Mouse (Mus musculus) kidney, postnatal 25 days (tissue): ENCODE measurements around the gene Nav2.

Experiments
- DNase-seq, 2 experiments: peaks; one replicate each; pipeline ENCODE4 v3.0.0; 2021; ENCODE audit warnings: mixed read lengths in 2 of 2

Gene Nav2

DNA sequence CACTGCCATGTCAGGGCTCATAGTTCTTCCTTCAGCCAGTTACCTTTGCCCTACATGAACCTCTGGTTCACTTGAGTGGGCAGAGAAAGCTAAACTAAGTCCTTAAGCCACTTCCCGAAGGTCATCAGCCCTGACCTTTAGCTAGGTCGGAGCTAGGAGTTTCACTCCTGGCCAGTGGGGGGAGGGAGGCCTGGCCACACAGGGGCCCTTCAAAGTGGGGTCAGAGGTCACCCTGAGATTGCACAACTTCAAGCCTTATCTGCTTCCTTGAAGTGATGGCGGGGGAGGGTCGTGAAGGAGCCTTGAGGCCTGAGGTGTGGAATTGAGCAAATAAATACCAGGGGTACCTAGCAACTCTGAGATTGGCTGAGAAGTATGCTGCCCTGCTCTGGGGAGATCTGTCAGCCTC lies 389.9 kb downstream of the Nav2 start:
- DNase-seq: peak; percentile 65 to 84

DNA sequence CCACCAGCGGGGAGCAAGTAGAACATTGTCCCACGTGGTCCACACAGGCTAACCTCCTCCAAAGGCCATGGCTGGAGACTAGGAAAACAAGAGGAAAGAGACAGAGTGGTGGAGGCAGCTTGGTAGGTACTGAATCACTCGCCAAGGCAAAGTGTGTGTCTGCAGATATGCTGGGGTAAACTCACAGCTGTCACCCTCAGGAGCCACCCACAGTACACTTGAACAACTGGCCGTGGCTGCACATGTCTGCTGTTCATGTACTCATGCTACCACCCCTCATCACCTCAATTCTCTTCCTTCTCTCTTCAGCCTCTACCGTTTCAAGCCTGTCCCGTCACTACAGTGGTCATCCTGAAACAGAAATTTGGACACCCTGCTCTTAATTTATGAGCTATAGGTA lies 393.0 kb downstream of the Nav2 start:
- no peak for DNase-seq

DNA sequence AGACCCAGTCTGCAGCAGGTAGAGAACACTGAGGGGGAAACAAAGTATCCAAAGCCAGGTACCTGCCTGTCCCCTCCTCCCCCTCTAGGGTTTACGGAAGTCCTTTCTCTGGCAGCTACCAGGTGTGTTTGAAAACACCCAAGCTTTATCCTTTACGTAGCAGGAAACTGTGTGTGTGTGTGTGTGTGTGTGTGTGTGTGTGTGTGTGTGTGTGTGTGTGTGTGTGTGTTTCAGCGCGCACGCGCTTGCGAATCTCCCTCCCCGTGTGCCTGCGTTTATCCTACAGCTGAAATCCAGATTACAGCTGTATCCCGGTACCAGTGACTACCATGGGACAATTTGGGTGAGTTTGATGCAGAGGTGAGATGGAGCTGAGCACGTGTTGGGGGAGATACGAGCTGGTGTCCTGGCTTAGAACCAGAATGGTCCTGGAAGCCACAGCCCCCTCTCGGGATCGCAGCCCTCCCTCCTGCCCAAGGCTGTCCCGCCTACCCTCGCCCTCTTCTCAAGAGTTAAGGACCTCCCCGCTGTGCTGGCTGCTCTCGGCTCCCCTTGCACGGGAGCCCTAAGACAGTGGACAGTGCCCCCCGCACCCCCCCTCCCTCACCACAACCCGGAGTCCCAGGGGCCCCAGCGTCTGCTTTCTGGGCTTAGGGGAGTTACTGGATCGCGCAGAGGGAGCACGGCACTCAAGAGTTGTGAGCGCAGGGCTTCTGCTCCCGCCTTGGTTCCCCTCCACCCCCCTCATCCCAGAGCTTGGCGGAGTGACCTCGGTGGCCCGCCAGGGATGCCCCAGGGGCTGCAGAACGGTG lies 395.3 kb downstream of the Nav2 start:
- no peak for DNase-seq

DNA sequence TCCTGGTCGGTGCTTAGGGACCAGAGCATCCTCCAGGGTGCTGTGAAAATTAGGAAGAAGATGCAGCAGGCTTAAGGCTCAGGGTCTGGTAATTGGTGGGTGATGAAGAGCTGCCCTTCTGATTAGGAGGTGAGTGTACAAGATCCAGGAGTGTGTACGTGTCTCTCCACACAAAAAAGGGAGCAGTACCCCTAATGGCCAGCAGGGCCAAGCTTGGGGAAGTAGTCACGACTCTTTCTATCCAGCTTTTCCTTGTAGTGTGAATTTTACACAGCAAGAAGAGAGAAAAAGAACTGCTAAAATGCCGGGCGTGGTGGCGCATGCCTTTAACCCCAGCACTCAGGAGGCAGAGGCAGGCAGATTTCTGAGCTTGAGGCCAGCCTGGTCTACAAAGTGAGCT lies 399.2 kb downstream of the Nav2 start:
- DNase-seq: no peak

DNA sequence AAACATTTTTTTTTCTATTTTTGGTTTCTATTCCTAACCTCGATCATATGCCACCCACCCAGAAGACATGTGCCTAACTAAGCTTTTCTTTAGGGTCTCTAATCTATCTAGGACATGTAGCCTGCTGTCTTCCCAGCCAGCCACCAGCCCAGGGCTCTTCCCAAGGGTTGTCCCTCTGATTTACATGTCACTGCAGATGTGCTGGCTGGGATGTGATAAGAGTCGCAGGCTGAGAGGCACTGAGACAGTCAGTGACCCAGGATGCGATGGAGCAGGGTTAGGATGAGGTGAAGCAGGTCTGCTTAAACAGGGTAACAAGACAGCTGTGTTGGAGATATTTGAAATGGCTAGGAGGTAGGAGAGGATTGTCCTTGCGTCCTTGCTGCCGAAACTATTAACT lies 401.2 kb downstream of the Nav2 start:
- DNase-seq: no peak

DNA sequence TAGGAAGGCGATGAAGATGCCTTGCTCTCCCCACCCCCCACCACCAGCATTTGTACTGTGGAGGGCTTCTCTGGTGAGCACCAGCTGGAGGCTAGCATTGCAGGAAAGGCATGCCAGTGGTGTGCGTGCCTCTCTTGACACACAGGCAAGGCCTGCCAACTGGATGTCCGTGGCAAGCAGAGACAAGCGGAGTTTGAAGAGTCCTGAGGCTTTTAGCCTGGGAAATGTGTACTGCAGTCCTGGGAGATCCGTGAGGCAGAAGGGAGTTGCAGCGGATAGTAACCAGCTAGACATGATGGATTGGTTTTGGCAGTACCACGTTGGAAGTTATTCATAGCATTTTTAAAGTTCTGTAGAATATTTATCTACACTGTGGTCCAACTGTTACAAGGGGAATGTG lies 405.4 kb downstream of the Nav2 start:
- no peak for DNase-seq

DNA sequence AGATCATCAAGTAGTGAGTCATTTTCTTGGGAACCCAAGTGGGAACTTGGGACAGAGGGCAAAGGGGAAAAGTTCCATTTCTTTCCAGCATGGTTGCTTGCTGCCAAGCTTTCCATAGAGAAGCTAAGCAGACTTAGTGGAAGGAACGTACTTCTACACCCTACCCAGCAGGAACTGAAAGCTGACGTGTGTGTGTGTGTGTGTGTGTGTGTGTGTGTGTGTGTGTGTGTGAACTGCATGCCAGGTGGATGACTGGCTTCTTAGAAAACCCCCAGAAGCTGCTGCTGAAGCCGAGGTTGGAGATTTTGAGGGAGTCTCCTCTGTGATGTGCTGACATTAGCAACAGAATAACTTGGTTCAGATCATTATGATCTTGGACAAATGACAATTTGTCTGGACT lies 406.5 kb downstream of the Nav2 start:
- no peak for DNase-seq

DNA sequence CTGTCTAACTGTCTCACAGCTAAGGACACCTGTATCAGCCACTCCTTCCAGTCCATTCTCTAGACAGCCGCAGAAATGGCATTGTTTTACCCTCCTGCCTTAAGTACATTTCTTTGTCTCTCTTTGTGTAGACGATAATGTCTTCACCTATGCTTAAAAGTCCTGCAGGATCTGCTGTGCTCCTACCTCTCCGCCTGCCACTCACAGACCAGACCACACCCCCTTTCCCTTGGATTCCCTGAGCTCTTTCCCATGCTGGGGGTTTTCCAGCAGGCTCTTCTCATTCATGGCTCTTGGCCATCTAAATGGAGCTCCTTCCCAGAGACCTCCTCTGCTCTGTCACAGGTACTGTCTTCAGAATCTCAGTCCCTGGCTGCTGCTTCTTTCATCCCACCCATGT lies 408.1 kb downstream of the Nav2 start:
- DNase-seq: no peak

DNA sequence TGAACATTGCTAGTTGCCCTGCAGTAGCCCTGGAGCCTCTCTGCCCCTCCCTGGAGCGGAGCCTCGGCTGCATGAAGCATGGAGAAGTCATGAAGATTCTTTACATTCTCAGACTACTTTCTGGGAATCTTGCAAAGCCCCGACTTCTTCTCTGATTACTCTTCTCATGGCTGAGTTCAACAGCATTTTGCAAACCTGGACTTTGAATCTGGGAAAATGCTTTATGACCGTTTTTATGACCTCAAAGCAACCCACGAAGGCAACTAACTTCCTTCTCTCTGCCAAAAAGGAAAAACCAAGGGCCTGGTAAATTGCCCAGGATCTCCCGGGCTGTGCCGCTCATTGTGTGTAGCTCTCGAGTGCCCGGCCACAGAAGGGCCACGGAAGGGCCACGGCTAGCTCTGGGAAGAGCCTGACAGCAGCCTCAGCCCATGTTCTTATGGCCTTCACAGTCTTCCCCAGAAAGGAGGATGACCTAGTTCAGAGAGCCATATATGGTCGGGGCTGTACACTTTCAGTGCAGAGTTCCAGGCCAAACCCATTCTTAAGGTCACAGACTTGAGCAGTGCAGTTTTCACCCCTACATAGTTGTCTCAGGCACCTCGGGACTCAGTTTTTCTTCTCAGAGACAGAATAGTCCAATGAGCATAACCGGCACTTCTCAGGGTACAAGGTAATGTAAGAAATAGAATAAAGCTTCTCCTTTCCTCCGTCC lies 409.8 kb downstream of the Nav2 start:
- no peak for DNase-seq

DNA sequence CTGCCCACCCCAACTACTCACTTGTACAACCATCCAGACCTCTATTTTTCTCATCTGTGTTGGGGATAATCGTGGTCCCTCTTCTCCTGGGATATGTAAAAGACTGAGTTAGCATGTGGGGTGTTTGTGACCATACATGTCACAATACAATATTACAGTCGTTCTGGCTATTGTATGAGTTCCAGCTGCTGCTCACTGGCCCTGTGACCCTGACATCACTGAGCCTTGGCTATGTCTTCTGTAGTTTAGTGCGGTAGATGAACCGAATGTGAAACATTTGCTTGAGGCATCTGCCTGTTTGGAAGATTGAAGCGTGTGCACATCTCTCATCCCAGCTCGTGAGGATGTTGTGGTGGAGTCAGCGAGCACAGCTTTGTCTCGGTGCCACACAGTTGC lies 410.4 kb downstream of the Nav2 start:
- DNase-seq: no peak

DNA sequence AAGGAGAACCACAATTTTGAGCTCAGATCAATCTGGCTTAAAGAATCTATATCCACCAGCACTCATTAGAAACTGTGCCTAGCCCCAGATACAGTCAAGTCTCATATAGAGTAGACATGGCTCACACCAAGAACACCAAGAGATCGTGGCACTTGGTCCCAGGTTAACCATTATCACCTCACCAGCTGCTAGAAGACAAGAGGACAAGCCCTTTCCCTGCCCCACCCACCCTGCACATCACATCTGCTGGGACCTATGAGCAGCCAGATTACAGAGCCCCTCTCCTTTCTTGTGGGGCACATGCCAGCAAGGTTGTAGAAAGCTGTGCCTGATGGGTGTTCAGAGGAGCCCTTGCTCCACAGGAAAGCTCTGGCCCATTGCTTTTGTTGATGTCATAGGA lies 411.5 kb downstream of the Nav2 start:
- no peak for DNase-seq

DNA sequence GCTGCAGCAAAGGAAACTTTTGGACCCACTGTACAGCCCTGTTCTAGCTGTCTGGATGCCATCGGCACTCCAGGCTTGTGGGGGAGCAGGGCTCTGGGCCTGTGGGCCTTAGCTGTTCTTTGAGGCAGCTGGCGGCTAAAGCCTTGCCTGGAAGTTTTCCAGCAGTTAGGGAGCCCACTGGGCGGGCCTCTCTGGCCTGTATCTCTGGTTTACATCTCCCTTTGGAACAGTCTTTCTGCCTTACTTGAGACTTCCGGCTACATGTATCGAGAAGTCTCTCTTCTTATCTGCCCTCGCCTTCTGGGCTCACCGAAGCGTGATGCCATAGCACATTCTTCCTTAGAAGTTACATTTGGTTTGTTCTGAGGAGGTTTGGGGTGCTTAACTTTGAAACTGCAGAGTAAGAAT lies 412.6 kb downstream of the Nav2 start:
- no peak for DNase-seq

DNA sequence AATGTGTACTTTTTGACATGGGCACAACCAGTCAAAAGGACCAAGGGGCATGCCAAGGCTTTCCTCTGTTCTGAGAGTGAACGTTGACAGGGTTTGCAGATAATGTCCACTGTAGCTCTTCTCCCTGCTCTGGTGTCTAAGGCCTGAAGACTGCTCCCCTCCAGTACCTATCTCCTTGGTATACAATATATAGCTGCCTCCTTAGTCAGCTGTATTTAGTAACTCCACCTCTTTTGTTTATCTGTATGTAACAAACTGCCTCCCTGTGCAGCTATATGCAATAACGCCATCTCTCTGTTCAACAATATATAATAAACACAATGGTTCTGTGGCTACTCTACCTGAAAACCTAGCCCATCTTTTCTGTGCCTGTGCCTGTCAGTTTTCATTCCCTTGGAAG lies 413.7 kb downstream of the Nav2 start:
- no peak for DNase-seq

DNA sequence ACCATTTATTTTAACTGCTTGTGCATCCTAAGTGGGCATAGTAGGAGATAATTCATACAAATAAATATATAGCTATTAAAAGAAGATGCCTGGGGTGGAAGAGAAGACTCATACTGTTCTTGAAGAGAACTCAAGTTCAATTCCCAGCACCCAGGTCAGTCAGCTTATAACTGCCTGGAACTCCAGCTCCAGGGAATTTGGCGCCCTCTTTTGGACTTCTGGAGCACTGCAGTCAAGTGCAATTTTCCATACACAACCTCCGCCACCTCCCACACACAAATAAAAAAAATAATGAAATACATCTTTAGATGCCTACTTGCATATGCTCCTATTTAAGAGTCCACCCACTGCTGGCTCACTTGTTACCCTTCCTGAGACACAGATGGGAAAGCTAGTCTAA lies 416.1 kb downstream of the Nav2 start:
- DNase-seq: no peak

DNA sequence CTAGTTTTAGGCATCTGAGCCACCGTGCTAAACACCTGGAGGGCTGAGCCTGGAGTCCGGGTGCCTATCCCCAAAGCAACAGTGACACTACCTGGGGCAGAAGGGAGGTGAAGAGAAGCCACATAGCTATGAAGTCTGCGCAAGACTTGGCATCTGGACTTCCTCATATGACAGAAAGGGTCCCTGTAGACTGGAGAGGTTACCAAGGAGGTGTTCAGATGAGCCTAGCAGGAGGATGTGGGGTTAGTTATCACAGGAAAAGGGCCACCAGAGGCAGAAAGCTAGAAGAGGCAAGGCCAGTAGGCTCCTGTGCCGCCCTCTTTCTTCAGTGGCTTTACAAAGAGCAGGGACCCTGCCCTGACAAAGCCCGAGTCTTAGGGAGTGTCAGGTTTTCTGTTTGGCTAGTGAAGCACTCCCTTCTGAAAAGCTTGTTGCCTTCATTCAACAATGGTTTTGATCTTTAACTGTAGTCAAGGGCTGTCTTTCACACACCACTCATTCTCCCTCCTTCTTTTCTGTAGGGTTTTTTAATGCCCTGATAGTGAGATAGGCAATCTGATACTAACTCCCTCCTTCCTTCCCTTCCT lies 417.7 kb downstream of the Nav2 start:
- DNase-seq: no peak

DNA sequence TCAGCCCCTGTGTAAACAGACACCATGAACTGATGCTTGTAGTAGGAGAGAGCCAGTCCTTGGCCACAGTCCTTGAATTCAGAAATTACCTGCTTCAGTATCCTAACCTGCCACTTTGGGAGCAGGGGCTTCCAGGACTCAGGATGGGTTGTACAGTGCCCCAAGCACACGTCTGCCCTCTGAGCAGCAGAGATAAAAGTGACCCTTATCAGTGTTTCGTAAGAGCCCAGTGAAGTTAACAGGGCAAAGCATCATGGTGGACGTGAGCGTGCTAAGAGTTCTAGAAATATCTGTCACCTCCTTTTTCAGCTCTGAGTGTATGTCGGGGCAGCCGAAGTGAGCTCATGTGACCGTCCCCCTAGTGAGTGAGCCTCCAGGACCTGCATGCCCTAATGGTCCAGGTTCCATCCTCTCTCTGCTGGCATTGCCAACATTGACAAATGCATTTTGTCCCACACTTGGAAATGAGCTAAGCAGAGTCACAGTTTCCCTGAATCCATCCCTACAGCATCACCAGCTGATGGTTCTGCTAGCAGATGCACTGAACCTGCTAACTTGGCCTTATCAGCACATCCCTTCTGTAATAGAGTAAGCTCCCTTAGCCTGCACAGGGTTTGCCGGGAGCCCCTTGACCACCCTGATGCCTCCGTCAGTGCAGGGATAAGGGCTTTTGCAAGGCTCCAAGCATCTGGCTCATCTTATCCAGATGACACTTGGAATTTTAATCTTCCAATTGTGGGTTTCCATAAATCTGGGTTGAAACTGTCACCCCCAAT lies 418.6 kb downstream of the Nav2 start:
- DNase-seq: no peak

DNA sequence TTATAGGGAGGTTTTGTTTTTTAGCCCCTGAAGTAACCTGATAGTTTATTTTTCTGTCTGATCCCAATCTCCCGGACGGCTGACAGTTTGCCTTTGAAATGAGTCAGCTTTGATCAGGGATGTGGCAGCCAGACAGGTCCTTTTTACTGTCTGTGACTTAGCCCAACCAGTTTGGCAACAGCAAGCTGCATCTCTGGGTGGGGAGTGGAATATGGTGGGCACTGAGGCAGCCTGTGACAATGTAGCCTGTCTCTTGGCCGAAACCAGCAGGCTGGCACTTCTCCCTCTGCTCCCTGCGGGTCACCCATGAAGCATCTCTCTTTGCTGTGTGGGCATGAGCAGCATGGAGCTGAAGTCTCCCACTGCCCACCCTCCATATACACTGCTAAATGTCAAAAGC lies 421.7 kb downstream of the Nav2 start:
- no peak for DNase-seq

DNA sequence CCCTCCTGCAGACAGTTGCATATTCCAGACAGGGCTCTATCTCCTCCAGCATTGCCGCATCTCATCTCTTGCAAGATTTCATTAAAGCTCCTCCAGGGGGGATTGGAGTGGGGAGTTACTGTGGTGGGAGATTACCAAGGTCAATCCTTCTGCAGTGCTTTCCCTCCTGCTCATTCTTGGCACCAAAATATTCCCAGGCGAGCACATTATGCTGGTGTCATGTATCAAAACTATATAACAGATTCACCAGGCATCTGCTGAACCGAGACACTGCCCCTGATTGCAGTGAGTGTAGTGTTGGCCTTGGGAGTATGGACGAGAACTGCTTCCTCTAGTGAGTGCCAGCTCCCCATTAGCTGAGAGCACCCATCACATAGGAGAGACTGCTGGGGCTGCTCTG lies 423.4 kb downstream of the Nav2 start:
- DNase-seq: no peak

DNA sequence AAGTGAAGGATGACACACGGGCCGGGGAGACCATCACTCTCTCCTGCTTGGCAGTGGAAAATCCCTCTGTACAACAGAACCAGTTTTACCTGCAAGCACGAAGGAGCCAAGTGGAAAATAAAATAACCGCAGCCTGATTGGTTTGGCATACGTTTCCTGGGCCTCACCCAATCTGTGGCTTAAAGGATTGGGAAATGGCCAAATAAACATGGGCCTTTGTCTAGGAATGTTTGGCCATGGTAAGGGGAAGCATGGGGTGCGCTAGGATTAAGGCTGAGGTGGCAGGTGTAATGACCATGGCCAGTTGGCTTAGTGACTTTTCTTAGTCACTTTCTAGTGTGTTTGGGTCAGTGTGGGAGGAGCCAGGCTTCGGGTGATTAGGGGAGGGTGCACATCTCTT lies 424.1 kb downstream of the Nav2 start:
- DNase-seq: no peak

DNA sequence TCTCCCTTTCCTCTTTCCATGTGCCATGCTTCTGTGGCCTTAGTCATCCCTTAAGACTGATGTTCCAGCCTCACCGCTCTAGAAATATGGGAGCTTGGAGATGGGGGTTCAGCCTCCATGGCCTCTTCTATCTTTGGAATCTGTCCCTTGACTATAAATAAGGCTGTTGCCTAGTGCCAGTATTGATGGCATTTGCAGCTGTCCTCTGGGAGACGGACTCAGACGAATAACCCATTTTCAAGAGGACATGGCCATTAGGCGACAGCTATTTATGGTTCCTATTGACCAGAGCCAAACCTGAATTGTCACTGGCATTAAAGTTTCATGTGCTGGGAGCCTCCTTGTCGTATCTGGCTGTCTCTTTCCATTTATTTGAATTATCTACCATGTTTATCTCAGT lies 425.6 kb downstream of the Nav2 start:
- DNase-seq: no peak

DNA sequence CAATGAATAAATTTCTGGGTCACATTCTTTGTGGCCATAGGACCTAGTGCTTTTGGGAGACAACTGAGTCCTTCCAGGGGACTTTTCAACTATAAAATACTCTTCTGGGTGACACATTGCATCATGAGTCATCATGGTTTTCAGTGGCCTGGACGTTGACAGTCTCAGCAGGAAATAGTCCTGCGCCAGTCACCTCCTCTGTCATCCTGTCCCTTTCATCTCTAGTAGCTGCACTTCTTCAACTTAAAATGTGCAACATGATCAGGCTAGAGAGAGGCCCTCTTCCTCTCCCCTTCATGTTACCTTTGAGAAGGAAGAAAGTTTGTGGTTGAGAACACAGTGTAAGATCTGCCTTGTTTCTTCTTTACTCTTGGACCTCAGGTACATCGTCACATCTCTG lies 426.5 kb downstream of the Nav2 start:
- DNase-seq: no peak

DNA sequence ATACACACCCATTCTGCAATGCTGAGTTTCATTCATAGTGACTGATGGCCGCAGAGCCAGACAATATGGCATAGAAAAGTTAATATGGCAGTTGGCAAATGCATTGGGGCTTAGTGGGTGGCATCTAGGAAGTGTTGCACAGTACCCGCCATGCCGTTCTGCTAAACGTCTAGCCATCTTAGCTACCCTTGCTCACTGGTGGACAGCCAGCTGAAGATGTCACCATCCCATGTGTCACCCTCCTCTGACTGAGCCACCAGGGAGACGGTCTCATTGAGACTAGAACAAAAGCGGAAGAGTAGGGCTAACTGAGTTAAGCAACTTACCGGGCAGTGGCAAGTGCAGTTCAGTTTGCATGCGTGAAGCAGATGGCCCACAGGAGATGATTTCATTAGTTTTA lies 428.2 kb downstream of the Nav2 start:
- DNase-seq: no peak

DNA sequence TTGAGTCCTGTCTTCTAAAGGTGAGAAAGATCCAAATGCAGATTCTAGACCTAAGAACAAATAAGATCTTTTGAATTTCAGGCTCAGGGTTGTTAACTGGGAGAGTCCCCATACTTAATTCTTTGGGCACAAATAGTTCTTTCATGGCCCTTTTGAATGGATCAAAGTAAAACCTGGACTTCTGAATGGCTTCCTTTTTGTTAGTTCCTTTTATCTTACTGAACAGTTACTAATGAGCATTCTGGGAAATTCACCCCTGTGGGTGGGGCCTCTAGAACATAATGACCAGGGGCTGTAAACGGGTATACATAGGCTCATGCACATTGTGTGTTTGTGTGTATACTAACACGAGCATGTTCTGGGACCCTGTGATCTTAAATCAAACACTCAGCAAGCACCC lies 429.2 kb downstream of the Nav2 start:
- DNase-seq: no peak

DNA sequence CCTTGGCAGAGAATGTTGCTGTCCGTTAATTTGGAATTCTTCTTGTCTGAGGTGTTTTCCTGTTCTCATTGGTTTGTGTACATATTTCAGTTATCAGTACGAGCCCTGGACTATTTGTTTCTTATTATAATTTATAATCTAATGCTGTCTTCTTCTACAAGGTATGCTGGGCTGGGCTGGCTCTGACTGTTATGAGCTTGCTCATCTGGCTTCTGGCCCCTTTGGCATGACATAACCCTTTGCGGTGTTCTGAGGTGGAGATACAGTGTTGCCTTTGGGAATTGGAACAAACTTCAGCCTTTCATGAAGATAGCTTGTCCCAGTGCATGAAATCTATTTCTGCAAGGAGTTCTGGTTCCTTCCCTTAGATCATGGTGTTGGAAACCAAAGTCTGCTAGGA lies 431.4 kb downstream of the Nav2 start:
- DNase-seq: no peak
